Mouse (Mus musculus): Measurements from ENCODE around the gene Atn1. TPM values are rescaled to one million over a fixed set of nuclear protein-coding genes. Genes with fewer than 3 reads are reported as not detected.

Atn1 gene
- polyA plus RNA-seq, 1 experiment from 2014 or later: 20.3 TPM

- Histone ChIP-seq H3K9me3 (replicated peaks) (no peaks in the 10 kb centered on the region), H3K9ac (no peak overlapping the region), H3K36me3 (no peaks in the 10 kb centered on the region; the same call in 1 of the 2 replicates), H3K27me3 (no peaks in the 10 kb centered on the region), H3K27ac (no peak overlapping the region), H3K4me2 (replicated peaks) (no peak overlapping the region), H3K4me1 (peaks cover 26% of the 10 kb centered on the region), H3K4me3 (no peak overlapping the region)
- 92% methylated on average over 3 of the region's 3 CpGs for WGBS
- ATAC-seq (ENCODE audit: low FRiP score): no peak
Observed at GRCm38 (mm10) chr6:124734417-124734816, 21.9 kb downstream of the Atn1 start.

DNA sequence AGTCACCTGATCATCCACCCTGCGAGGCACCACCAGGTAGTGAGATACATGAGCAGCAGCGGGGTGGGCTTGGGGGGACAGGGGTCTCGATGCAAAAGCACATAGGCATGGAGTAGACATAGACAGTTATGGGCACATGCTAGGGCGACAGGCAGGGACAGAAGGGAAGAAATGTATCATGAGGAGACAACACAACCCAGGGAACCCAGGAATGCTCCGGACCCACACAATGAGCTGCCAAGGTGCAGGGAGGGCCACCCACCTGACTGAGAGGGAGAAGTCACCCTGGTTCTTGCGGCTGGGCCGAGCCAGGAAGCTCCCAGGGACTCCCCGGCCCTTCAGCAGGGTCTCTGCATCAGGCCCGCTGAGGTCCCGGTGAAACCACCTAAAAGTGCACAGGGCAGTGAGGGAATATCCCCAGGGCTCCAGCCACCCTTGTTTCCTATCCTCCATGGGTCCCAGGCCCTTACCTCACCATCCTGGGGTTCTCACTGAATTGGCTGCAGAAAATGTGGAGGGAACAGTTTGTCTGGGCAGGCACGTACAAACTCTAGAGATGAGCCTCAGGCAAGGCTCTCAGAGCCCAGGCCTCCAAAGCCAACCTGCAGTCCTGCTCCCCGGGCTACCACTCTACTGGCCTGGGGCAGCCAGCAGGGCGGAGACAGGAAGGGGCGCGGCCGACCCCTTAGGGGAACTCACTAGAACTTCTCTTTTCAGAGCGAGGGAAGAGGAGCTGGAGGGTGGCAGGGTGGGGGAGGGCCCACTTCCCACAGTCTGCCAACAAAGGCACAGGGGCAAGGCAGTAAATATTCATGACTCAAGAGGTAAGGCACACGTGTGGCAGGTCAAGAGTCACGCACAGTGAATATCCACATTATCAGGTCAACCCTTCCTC lies 23.6 kb downstream of the Atn1 start:
- WGBS: 57% methylated on average over 19 of the region's 19 CpGs
- H3K27ac ChIP-seq: no peak overlapping the region
- H3K36me3 ChIP-seq: no peaks in the 10 kb centered on the region
- no peak overlapping the region for H3K4me2 ChIP-seq (replicated peaks)
- H3K4me3 ChIP-seq: no peak overlapping the region
- peaks cover 10% of the 10 kb centered on the region; the same call in 1 of the 2 replicates for H3K4me1 ChIP-seq
- ATAC-seq (ENCODE audit: low FRiP score): no peak
- no peak overlapping the region for H3K9ac ChIP-seq
- no peaks in the 10 kb centered on the region for H3K27me3 ChIP-seq
- H3K9me3 ChIP-seq (replicated peaks): no peaks in the 10 kb centered on the region

DNA sequence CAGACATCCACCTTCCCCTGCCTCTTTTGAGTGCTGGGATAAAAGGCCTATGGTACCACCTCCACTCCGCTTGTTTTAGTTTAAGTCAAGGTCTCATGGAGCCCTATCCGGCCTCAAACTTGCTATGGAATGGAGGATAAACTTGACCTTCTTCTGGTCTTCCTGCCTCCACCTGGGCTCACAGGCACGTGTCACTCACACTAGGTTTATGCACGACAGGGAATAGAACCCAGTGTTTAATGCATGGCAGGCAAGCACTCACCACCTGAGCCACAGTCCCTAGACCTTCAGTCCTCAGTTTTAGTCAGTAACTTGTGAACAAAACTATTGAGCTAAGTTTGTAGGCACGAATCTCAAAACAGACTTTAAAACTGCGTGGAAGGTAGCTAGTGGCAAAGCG lies 25.3 kb downstream of the Atn1 start:
- Histone ChIP-seq H3K27me3 (no peaks in the 10 kb centered on the region), H3K9ac (no peak overlapping the region), H3K27ac (no peak overlapping the region), H3K4me3 (no peak overlapping the region), H3K4me2 (replicated peaks) (no peak overlapping the region), H3K9me3 (replicated peaks) (no peaks in the 10 kb centered on the region), H3K36me3 (no peaks in the 10 kb centered on the region), H3K4me1 (peaks cover 10% of the 10 kb centered on the region; the same call in 1 of the 2 replicates)
- WGBS: 87% methylated on average over 7 of the region's 7 CpGs
- ATAC-seq (ENCODE audit: low FRiP score): no peak

- Histone ChIP-seq H3K4me1 (peaks cover 10% of the 10 kb centered on the region; the same call in 1 of the 2 replicates), H3K9me3 (replicated peaks) (no peaks in the 10 kb centered on the region), H3K4me3 (no peak overlapping the region), H3K27ac (no peak overlapping the region), H3K9ac (no peak overlapping the region), H3K27me3 (no peaks in the 10 kb centered on the region), H3K4me2 (replicated peaks) (no peak overlapping the region), H3K36me3 (no peaks in the 10 kb centered on the region)
- no peak for ATAC-seq (ENCODE audit: low FRiP score)
- 83% methylated on average over 8 of the region's 8 CpGs for WGBS
Observed at GRCm38 (mm10) chr6:124729850-124730705, 26.2 kb downstream of the Atn1 start.

DNA sequence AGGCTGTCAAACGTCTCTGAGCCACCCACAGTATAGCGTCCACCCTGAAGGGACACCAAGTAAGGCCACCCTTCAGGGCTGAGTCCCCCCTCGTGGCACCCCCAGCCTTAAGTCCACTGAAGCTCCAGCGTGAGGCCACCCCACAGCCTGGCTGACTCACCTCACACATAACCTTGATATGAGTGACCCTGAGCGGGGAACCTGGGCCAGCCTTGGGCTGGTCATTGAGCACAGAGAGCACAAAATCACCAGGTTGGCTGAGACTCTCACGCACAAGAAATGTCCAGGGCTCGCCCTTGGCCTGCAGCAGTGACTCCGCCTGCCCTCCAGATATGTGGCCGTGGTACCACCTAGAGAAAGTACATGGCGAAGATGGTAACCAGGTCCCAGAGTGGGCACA lies 27.7 kb downstream of the Atn1 start:
- Histone ChIP-seq H3K27ac (no peak overlapping the region), H3K9me3 (replicated peaks) (no peaks in the 10 kb centered on the region), H3K27me3 (no peaks in the 10 kb centered on the region), H3K4me1 (peaks cover 10% of the 10 kb centered on the region; the same call in 1 of the 2 replicates), H3K36me3 (no peaks in the 10 kb centered on the region), H3K4me3 (no peak overlapping the region), H3K9ac (no peak overlapping the region), H3K4me2 (replicated peaks) (no peak overlapping the region)
- no peak for ATAC-seq (ENCODE audit: low FRiP score)
- 87% methylated on average over 10 of the region's 10 CpGs for WGBS

DNA sequence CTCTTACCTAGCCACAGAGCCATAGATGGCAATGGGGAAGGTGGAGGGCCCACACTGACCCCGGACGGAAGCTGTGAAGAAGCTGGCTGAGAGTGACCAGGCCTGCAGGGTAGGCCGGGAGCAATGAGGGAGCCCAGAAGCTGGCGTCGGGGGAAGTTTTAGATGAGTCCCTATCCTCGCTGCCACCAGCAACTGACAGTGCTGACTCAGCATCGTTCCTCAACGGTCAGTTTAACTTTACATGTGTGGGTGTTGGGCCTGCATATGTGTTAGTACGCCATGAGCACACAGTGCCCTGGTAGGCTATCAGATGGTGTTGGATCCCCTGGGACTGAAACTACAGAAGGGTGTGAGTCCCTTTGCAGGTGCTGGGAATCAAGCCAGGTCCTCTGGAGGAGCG lies 31.9 kb downstream of the Atn1 start:
- WGBS: 84% methylated on average over 10 of the region's 10 CpGs
- no peaks in the 10 kb centered on the region for H3K9me3 ChIP-seq (replicated peaks)
- no peaks in the 10 kb centered on the region for H3K36me3 ChIP-seq
- H3K4me2 ChIP-seq (replicated peaks): no peak overlapping the region
- no peaks in the 10 kb centered on the region for H3K4me1 ChIP-seq
- H3K27ac ChIP-seq: no peak overlapping the region
- no peaks in the 10 kb centered on the region for H3K27me3 ChIP-seq
- no peak overlapping the region for H3K4me3 ChIP-seq
- no peak overlapping the region for H3K9ac ChIP-seq
- no peak for ATAC-seq (ENCODE audit: low FRiP score)

GRCm38 (mm10) chr6:124723541-124723940 lies 32.8 kb downstream of the Atn1 start:
- H3K27ac ChIP-seq: no peak overlapping the region
- ATAC-seq (ENCODE audit: low FRiP score): no peak
- no peaks in the 10 kb centered on the region for H3K4me1 ChIP-seq
- H3K9ac ChIP-seq: no peak overlapping the region
- H3K4me3 ChIP-seq: no peak overlapping the region
- 83% methylated on average over 8 of the region's 8 CpGs for WGBS
- no peaks in the 10 kb centered on the region for H3K27me3 ChIP-seq
- H3K36me3 ChIP-seq: no peaks in the 10 kb centered on the region
- H3K4me2 ChIP-seq (replicated peaks): no peak overlapping the region
- H3K9me3 ChIP-seq (replicated peaks): no peaks in the 10 kb centered on the region

DNA sequence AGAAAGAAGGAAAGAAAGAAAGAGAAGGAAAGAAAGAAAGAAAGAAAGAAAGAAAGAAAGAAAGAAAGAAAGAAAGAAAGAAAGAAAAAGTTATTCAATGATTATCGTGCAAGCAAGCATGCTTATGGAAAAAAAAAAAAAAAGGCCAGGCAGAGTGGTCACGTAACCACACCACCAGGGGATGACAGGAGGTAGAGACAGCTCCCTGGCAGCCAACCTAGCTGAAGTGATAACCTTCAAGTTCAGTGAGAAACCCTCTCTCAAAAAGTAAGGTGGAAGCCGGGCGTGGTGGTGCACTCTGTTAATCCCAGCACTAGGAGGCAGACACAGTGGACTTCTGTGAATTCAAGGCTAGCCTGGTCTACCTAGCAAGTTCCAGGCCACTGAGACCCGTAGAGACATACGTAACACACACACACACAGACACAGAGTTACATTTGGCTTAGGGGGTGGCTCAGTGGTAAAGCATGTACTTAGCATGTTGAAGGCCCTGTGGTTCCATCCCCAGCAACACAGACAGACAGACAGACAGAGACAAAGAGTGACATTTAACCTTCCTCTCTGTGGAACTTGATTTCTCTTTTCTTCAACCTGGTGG lies 33.3 kb downstream of the Atn1 start:
- 0 out of 2 replicates have a peak, but pooled peaks cover under 1% of the 10 kb centered on the region for H3K36me3 ChIP-seq
- H3K4me1 ChIP-seq: no peaks in the 10 kb centered on the region
- no peak overlapping the region for H3K4me2 ChIP-seq (replicated peaks)
- H3K9ac ChIP-seq: no peak overlapping the region
- 84% methylated on average over 6 of the region's 6 CpGs for WGBS
- H3K27me3 ChIP-seq: no peaks in the 10 kb centered on the region
- ATAC-seq (ENCODE audit: low FRiP score): no peak
- H3K9me3 ChIP-seq (replicated peaks): no peaks in the 10 kb centered on the region
- no peak overlapping the region for H3K4me3 ChIP-seq
- H3K27ac ChIP-seq: no peak overlapping the region

GRCm38 (mm10) chr6:124720904-124721303 lies 35.4 kb downstream of the Atn1 start:
- peak overlapping the region; percentile 8; the same call in 1 of the 2 replicates for H3K9ac ChIP-seq
- ATAC-seq (ENCODE audit: low FRiP score): no peak

DNA sequence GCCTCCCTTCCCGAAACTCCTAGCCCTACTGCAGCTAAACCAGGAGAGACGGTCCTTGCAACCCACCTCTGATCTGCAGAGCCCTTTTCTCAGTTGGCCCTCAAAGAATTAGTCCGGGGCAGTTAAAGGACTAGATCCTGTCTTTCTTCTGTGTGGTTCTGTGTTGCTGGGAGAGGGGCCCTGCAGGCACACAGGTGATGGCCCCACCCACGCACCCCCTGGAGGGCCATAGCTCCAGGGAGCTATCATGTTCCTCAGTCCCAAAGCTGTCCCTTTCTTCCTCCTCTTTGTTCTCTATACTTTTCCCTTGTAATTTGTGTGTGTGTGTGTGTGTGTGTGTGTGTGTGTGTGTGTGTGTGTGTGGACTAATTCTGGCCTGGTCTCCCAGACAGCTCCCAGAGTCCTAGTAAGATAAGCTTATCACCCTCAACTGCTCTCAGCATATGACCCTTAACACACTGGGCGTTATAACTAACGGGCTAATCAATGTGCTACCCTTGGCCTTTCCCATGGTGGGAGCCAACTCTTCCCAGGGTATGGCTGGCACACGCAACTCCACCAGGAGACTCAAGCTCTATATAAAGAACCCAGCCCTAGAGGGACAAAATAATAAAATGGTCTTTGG lies 36.9 kb downstream of the Atn1 start:
- no peaks in the 10 kb centered on the region for H3K9me3 ChIP-seq (replicated peaks)
- no peak overlapping the region for H3K27ac ChIP-seq
- WGBS: 69% methylated on average over 7 of the region's 7 CpGs
- H3K4me1 ChIP-seq: peaks cover 3% of the 10 kb centered on the region; the same call in 1 of the 2 replicates
- peaks cover 34% of the 10 kb centered on the region for H3K36me3 ChIP-seq
- H3K4me3 ChIP-seq: no peak overlapping the region
- no peaks in the 10 kb centered on the region for H3K27me3 ChIP-seq
- no peak for ATAC-seq (ENCODE audit: low FRiP score)
- H3K4me2 ChIP-seq (replicated peaks): 0 out of 2 replicates have a peak overlapping the region, but pooled peaks have one; percentile 8
- H3K9ac ChIP-seq: peak overlapping the region; percentile 27; the same call in 1 of the 2 replicates

More at GRCm38 (mm10) chr6:124720904-124721303, 35.4 kb downstream of the Atn1 start:
- Histone ChIP-seq H3K27me3 (no peaks in the 10 kb centered on the region), H3K4me2 (replicated peaks) (no peak overlapping the region), H3K4me3 (no peak overlapping the region), H3K27ac (no peak overlapping the region), H3K9me3 (replicated peaks) (no peaks in the 10 kb centered on the region), H3K4me1 (no peaks in the 10 kb centered on the region), H3K36me3 (peaks cover 20% of the 10 kb centered on the region)
- WGBS: 66% methylated on average over 11 of the region's 11 CpGs

GRCm38 (mm10) chr6:124718703-124719102 lies 37.6 kb downstream of the Atn1 start:
- H3K4me1 ChIP-seq: peaks cover 7% of the 10 kb centered on the region
- no peak for ATAC-seq (ENCODE audit: low FRiP score)
- H3K9me3 ChIP-seq (replicated peaks): no peaks in the 10 kb centered on the region
- WGBS: 61% methylated on average over 13 of the region's 16 CpGs
- no peak overlapping the region for H3K27ac ChIP-seq
- peaks cover 42% of the 10 kb centered on the region for H3K36me3 ChIP-seq
- H3K4me2 ChIP-seq (replicated peaks): 0 out of 2 replicates have a peak overlapping the region, but pooled peaks have one; percentile 8
- no peaks in the 10 kb centered on the region for H3K27me3 ChIP-seq
- peak overlapping the region; percentile 15; the same call in 1 of the 2 replicates for H3K4me3 ChIP-seq
- H3K9ac ChIP-seq: 0 out of 2 replicates have a peak overlapping the region, but pooled peaks have one; percentile 27
